Mouse (Mus musculus): ENCODE results near the gene Sp6.

DNA sequence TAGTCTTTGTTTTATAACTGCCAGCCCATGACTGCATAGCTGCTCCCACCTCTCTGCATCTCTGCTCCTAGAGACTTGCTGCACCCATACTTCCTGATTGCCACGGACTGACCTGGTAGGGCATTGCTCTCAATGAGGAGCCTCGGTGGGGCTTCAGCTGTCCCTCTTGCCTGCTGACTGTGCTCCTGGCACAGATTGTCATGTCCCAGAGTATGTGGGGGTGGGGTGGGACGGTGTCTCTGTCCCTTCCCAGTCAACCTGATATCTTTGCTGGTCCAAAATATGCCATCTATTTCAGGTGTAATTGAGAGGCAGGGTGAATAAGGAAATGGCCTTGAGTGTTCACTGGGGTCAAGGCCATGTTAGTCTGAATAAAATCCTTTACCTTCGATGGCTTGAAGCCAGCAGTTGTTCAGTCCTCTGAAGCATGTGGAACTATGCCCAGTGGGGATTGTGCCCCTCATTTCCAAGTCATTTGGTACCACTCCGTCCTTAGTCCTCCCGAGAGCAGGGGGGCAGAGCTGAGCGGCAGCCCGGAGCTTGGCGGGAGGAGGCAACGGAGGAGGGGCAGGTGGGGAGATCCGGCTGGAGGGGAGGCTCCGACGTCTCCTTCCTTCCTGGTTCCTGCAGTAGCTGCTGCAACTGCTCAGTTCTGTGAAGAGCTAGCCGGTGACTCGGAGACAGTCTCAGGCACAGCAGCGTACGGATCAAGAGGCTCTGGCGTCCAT, 37.2 kb downstream of the Sp6 start, which contains the start of gene Osbpl7:
- peak; percentile 89; the same call in 1 of the 2 replicates for TF ChIP-seq POLR2A (IDR thresholded peaks at IDR 0.05; ENCODE audit: borderline replicate concordance, extremely low read depth, low read depth, low read length)
- peak; percentile 45 for TF ChIP-seq CTCF (IDR thresholded peaks at IDR 0.05; ENCODE audit: insufficient read depth, low read length)
